Mouse (Mus musculus) hindbrain, embryonic 13.5 days (tissue): ENCODE data around the gene Casq2. TPM values are rescaled to one million over a fixed set of nuclear protein-coding genes. Genes with fewer than 3 reads are reported as not detected.
"Not testable (repeated sequence)": the region's sequence is repeated elsewhere in the genome, so short reads cannot be mapped to it uniquely, and the experiment has no call there.

ENCODE experiments used
- ATAC-seq: fragments of 200-750 bp; cut with Nextera tagmentation; 2 replicates; pipeline ENCODE4 v1.8.0; 2017; ENCODE audit warnings: moderate TSS enrichment; ENCODE audit not compliant: low FRiP score
- H3K27ac ChIP-seq: fragments of 300-500 bp; sonication (generic); 2 replicates; pipeline ENCODE4 v1.5.1; 2015; ENCODE audit warnings: inconsistent platforms, mild to moderate bottlenecking, moderate library complexity
- H3K27me3 ChIP-seq: fragments of 300-500 bp; sonication (generic); 2 replicates; pipeline ENCODE4 v1.6.1; 2015; ENCODE audit warnings: mild to moderate bottlenecking, inconsistent platforms
- H3K36me3 ChIP-seq: fragments of 300-500 bp; sonication (generic); 2 replicates; pipeline ENCODE4 v1.6.1; 2015; ENCODE audit warnings: mild to moderate bottlenecking, inconsistent platforms
- H3K4me1 ChIP-seq: fragments of 300-500 bp; sonication (generic); replicated peaks from 2 replicates; pipeline ENCODE4 v1.6.1; 2015; ENCODE audit warnings: inconsistent platforms
- H3K4me2 ChIP-seq: fragments of 300-500 bp; sonication (generic); 2 replicates; pipeline ENCODE4 v1.6.1; 2015; ENCODE audit warnings: inconsistent platforms, mild to moderate bottlenecking, moderate library complexity
- H3K4me3 ChIP-seq: fragments of 300-500 bp; sonication (generic); 2 replicates; pipeline ENCODE4 v1.5.1; 2015; ENCODE audit warnings: mild to moderate bottlenecking, inconsistent platforms
- H3K9ac ChIP-seq: fragments of 300-500 bp; sonication (generic); 2 replicates; pipeline ENCODE4 v1.6.1; 2015; ENCODE audit warnings: mild to moderate bottlenecking, inconsistent platforms
- H3K9me3 ChIP-seq: fragments of 300-500 bp; sonication (generic); 2 replicates; pipeline ENCODE4 v1.6.1; 2016; ENCODE audit warnings: inconsistent platforms
- WGBS: fragments of 180-500 bp; shearing (Covaris S2); methylation state at CpG from one replicate; pipeline ENCODE4 v1.1.7; 2015; 5-methylcytosine and 5-hydroxymethylcytosine counted together
- polyA plus RNA-seq: library from polyadenylated mRNA; unstranded; fragments of >200 nt; fragmentation: Nextera tagmentation; extraction: Ambion mirVana; gene quantifications from 2 replicates; pipeline ENCODE4 v1.2.1, GENCODE M21; 2015

The Casq2 gene
- polyA plus RNA-seq, 1 experiment from 2014 or later, result 0.97 TPM

GRCm38 (mm10) chr3:102157652-102158051 lies 71.4 kb downstream of the Casq2 start:
- Histone ChIP-seq H3K4me3 (no peak overlapping the region), H3K9ac (no peak overlapping the region), H3K27me3 (no peaks in the 10 kb centered on the region), H3K9me3 (no peaks in the 10 kb centered on the region), H3K36me3 (peaks cover 9% of the 10 kb centered on the region; the same call in 1 of the 2 replicates), H3K4me2 (no peak overlapping the region), H3K4me1 (peaks cover 12% of the 10 kb centered on the region), H3K27ac (no peak overlapping the region)
- no peak for ATAC-seq
- WGBS, result 93% methylated on average over 6 of the region's 6 CpGs

- H3K4me1 ChIP-seq, result peaks cover 11% of the 10 kb centered on the region; the same call in 1 of the 2 replicates
- H3K9ac ChIP-seq, result no peak overlapping the region
- no peak overlapping the region for H3K4me2 ChIP-seq
- peaks cover 18% of the 10 kb centered on the region for H3K36me3 ChIP-seq
- WGBS, result 70% methylated on average over 14 of the region's 14 CpGs
- H3K4me3 ChIP-seq, result no peak overlapping the region
- H3K27ac ChIP-seq, result no peak overlapping the region
- no peak for ATAC-seq
- H3K9me3 ChIP-seq, result no peaks in the 10 kb centered on the region
- H3K27me3 ChIP-seq, result no peaks in the 10 kb centered on the region
Measured at GRCm38 (mm10) chr3:102158759-102159422, 72.7 kb downstream of the Casq2 start.

GRCm38 (mm10) chr3:102159423-102160325 lies 73.5 kb downstream of the Casq2 start:
- ATAC-seq, result peak; percentile 81

GRCm38 (mm10) chr3:102163861-102164260 lies 77.6 kb downstream of the Casq2 start:
- not testable (repeated sequence) for H3K27me3 ChIP-seq, H3K9me3 ChIP-seq, H3K36me3 ChIP-seq, H3K27ac ChIP-seq, H3K4me3 ChIP-seq, H3K4me2 ChIP-seq, H3K9ac ChIP-seq, ATAC-seq
- 79% methylated on average over 1 of the region's 1 CpGs for WGBS
- peaks cover 24% of the 10 kb centered on the region for H3K4me1 ChIP-seq

More at GRCm38 (mm10) chr3:102159423-102160325, 73.5 kb downstream of the Casq2 start:
- no peak overlapping the region for H3K9ac ChIP-seq
- H3K9me3 ChIP-seq, result no peaks in the 10 kb centered on the region
- H3K27ac ChIP-seq, result peak overlapping the region; percentile 52
- peaks cover 18% of the 10 kb centered on the region for H3K36me3 ChIP-seq
- H3K4me1 ChIP-seq, result peaks cover 11% of the 10 kb centered on the region; the same call in 1 of the 2 replicates
- no peaks in the 10 kb centered on the region for H3K27me3 ChIP-seq
- H3K4me3 ChIP-seq, result no peak overlapping the region
- H3K4me2 ChIP-seq, result no peak overlapping the region
- WGBS, result 72% methylated on average over 14 of the region's 14 CpGs

GRCm38 (mm10) chr3:102164911-102165310 lies 78.7 kb downstream of the Casq2 start:
- H3K9ac ChIP-seq, result no peak overlapping the region
- ATAC-seq, result no peak

GRCm38 (mm10) chr3:102165536-102166286 lies 79.5 kb downstream of the Casq2 start:
- H3K4me3 ChIP-seq, result no peak overlapping the region
- no peak for ATAC-seq
- no peak overlapping the region for H3K4me2 ChIP-seq
- no peaks in the 10 kb centered on the region for H3K27me3 ChIP-seq
- no peak overlapping the region for H3K9ac ChIP-seq
- peaks cover 29% of the 10 kb centered on the region for H3K4me1 ChIP-seq
- 81% methylated on average over 21 of the region's 21 CpGs for WGBS
- no peaks in the 10 kb centered on the region for H3K9me3 ChIP-seq
- peaks cover 9% of the 10 kb centered on the region for H3K36me3 ChIP-seq
- no peak overlapping the region for H3K27ac ChIP-seq

More at GRCm38 (mm10) chr3:102164911-102165310, 78.7 kb downstream of the Casq2 start:
- no peaks in the 10 kb centered on the region for H3K27me3 ChIP-seq
- no peak overlapping the region for H3K27ac ChIP-seq
- H3K4me1 ChIP-seq, result peaks cover 25% of the 10 kb centered on the region
- H3K4me2 ChIP-seq, result no peak overlapping the region
- 67% methylated on average over 4 of the region's 4 CpGs for WGBS
- peaks cover 9% of the 10 kb centered on the region for H3K36me3 ChIP-seq
- no peaks in the 10 kb centered on the region for H3K9me3 ChIP-seq
- no peak overlapping the region for H3K4me3 ChIP-seq

GRCm38 (mm10) chr3:102166287-102166620 lies 80.0 kb downstream of the Casq2 start:
- ATAC-seq, result no peak
- Histone ChIP-seq H3K4me1 (peaks cover 29% of the 10 kb centered on the region), H3K27ac (no peak overlapping the region), H3K4me3 (no peak overlapping the region), H3K36me3 (peaks cover 9% of the 10 kb centered on the region), H3K9ac (no peak overlapping the region), H3K27me3 (no peaks in the 10 kb centered on the region), H3K9me3 (no peaks in the 10 kb centered on the region), H3K4me2 (no peak overlapping the region)
- WGBS, result 75% methylated on average over 4 of the region's 4 CpGs

GRCm38 (mm10) chr3:102166794-102167193 lies 80.6 kb downstream of the Casq2 start:
- WGBS, result 81% methylated on average over 8 of the region's 8 CpGs
- Histone ChIP-seq H3K4me1 (peaks cover 29% of the 10 kb centered on the region), H3K27me3 (no peaks in the 10 kb centered on the region), H3K4me3 (no peak overlapping the region), H3K4me2 (no peak overlapping the region), H3K9me3 (no peaks in the 10 kb centered on the region), H3K9ac (no peak overlapping the region), H3K36me3 (peaks cover 9% of the 10 kb centered on the region), H3K27ac (no peak overlapping the region)
- ATAC-seq, result no peak

- peaks cover 9% of the 10 kb centered on the region for H3K36me3 ChIP-seq
- H3K4me3 ChIP-seq, result no peak overlapping the region
- H3K4me1 ChIP-seq, result peaks cover 29% of the 10 kb centered on the region
- H3K4me2 ChIP-seq, result peak overlapping the region; percentile 5; the same call in 1 of the 2 replicates
- no peaks in the 10 kb centered on the region for H3K9me3 ChIP-seq
- WGBS, result 9% methylated on average over 10 of the region's 10 CpGs
- peak overlapping the region; percentile 39; the same call in 1 of the 2 replicates for H3K9ac ChIP-seq
- H3K27ac ChIP-seq, result peak overlapping the region; percentile 50; the same call in 1 of the 2 replicates
- no peaks in the 10 kb centered on the region for H3K27me3 ChIP-seq
- ATAC-seq, result peak; percentile 40
Measured at GRCm38 (mm10) chr3:102167555-102168210, 81.5 kb downstream of the Casq2 start.

- H3K4me3 ChIP-seq, result no peak overlapping the region
- H3K9me3 ChIP-seq, result no peaks in the 10 kb centered on the region
- H3K27ac ChIP-seq, result peak overlapping the region; percentile 68
- H3K27me3 ChIP-seq, result no peaks in the 10 kb centered on the region
- no peak overlapping the region for H3K4me2 ChIP-seq
- H3K4me1 ChIP-seq, result peaks cover 29% of the 10 kb centered on the region
- peak; percentile 89 for ATAC-seq
- H3K9ac ChIP-seq, result no peak overlapping the region
- no peaks in the 10 kb centered on the region for H3K36me3 ChIP-seq
- WGBS, result 50% methylated on average over 13 of the region's 13 CpGs
Measured at GRCm38 (mm10) chr3:102169197-102169905, 83.1 kb downstream of the Casq2 start.

- no peak overlapping the region for H3K9ac ChIP-seq
- H3K4me2 ChIP-seq, result no peak overlapping the region
- WGBS, result 69% methylated on average over 8 of the region's 8 CpGs
- H3K27me3 ChIP-seq, result no peaks in the 10 kb centered on the region
- no peak overlapping the region for H3K4me3 ChIP-seq
- H3K4me1 ChIP-seq, result peaks cover 13% of the 10 kb centered on the region
- H3K36me3 ChIP-seq, result no peaks in the 10 kb centered on the region
- no peak for ATAC-seq
- no peaks in the 10 kb centered on the region for H3K9me3 ChIP-seq
- H3K27ac ChIP-seq, result no peak overlapping the region
Measured at GRCm38 (mm10) chr3:102174118-102174865, 88.1 kb downstream of the Casq2 start.
